Mouse (Mus musculus): ENCODE results near the gene Nek11.
"Not testable (repeated sequence)": the region's sequence is repeated elsewhere in the genome, so short reads cannot be mapped to it uniquely, and the experiment has no call there.

Nek11 gene

GRCm38 (mm10) chr9:105139204-105139603, 256.1 kb downstream of the Nek11 start:
- DNase-seq (ENCODE audit: low spot score) = no peak

GRCm38 (mm10) chr9:105136404-105136803, 258.9 kb downstream of the Nek11 start:
- DNase-seq (ENCODE audit: low spot score) = peak; percentile 28

- DNase-seq (ENCODE audit: low spot score) = peak; percentile 34
Measured at GRCm38 (mm10) chr9:105134536-105134935, 260.8 kb downstream of the Nek11 start.

- no peak for DNase-seq (ENCODE audit: low spot score)
Measured at GRCm38 (mm10) chr9:105132002-105132367, 263.3 kb downstream of the Nek11 start.

GRCm38 (mm10) chr9:105131253-105132001, 263.9 kb downstream of the Nek11 start, which contains the start of gene Nudt16:
Nudt16 (minus strand) TSS chr9:105131824.
- DNase-seq (ENCODE audit: low spot score) = peak; percentile 89

GRCm38 (mm10) chr9:105130331-105130730, 265.0 kb downstream of the Nek11 start:
- DNase-seq (ENCODE audit: low spot score) = no peak

GRCm38 (mm10) chr9:105125206-105125605, 270.1 kb downstream of the Nek11 start:
- DNase-seq (ENCODE audit: low spot score) = not testable (repeated sequence)
